8 mouse cellular contexts compared by ENCODE assay signal in genomic region chr4:129671491-129672082, GRCm38 (mm10). TPM values are rescaled to one million over a fixed set of nuclear protein-coding genes. Genes with fewer than 3 reads are reported as not detected.
DNase-seq lines count a peak whose midpoint lies in the region; ATAC-seq and TF ChIP-seq lines count a peak whose summit lies in the region.

No protein-coding gene starts in this region.

- H3K27me3 ChIP-seq in forebrain, embryonic 12.5 days = no peaks in the 10 kb centered on the region
- no peaks in the 10 kb centered on the region for H3K27me3 ChIP-seq in hindbrain, embryonic 11.5 days (ENCODE audit: control insufficient read depth, insufficient read depth, low read length)
- H3K27me3 ChIP-seq in small intestine, adult 2 months (ENCODE audit: control insufficient read depth, insufficient read depth, low read length) = no peaks in the 10 kb centered on the region

- H3K4me3 ChIP-seq in forebrain, embryonic 12.5 days (replicated peaks) = peak overlapping the region; percentile 100
- H3K4me3 ChIP-seq in hindbrain, embryonic 11.5 days (ENCODE audit: low read depth, low read length) = peak overlapping the region; percentile 98
- peak overlapping the region; percentile 77 for H3K4me3 ChIP-seq in small intestine, adult 2 months (ENCODE audit: low read depth, low read length)

- ATAC-seq in forebrain, embryonic 12.5 days (ENCODE audit: low FRiP score) = no peak
- ATAC-seq in hindbrain, embryonic 11.5 days (ENCODE audit: low FRiP score) = no peak
- peak; percentile 58 for ATAC-seq in megakaryocyte, adult 5-6 weeks (ENCODE audit: poor library complexity, severe bottlenecking)

- WGBS in forebrain, embryonic 12.5 days = 9% methylated on average over 12 of the region's 12 CpGs
- 7% methylated on average over 12 of the region's 12 CpGs for WGBS in hindbrain, embryonic 11.5 days
- WGBS in small intestine, adult 2 months = 4% methylated on average over 12 of the region's 12 CpGs

- peaks cover 15% of the 10 kb centered on the region for H3K4me1 ChIP-seq in forebrain, embryonic 12.5 days
- H3K4me1 ChIP-seq in hindbrain, embryonic 11.5 days (replicated peaks; ENCODE audit: control insufficient read depth, insufficient read depth, low read length) = no peaks in the 10 kb centered on the region
- peaks cover 6% of the 10 kb centered on the region; the same call in 1 of the 2 replicates for H3K4me1 ChIP-seq in small intestine, adult 2 months (ENCODE audit: control insufficient read depth, insufficient read depth, insufficient read length, low read length)

- peak overlapping the region; percentile 88 for H3K4me2 ChIP-seq in forebrain, embryonic 12.5 days
- H3K4me2 ChIP-seq in hindbrain, embryonic 11.5 days (replicated peaks; ENCODE audit: low read depth, low read length) = peak overlapping the region; percentile 87

- peak overlapping the region; percentile 96 for H3K9ac ChIP-seq in forebrain, embryonic 12.5 days
- H3K9ac ChIP-seq in hindbrain, embryonic 11.5 days (ENCODE audit: low read depth, low read length) = peak overlapping the region; percentile 95

- H3K27ac ChIP-seq in forebrain, embryonic 12.5 days = peak overlapping the region; percentile 95; the same call in 1 of the 2 replicates
- H3K27ac ChIP-seq in hindbrain, embryonic 11.5 days (ENCODE audit: low read depth, low read length) = peak overlapping the region; percentile 89; the same call in 1 of the 2 replicates
- H3K27ac ChIP-seq in small intestine, adult 2 months (ENCODE audit: insufficient read depth, low read depth, low read length) = peak overlapping the region; percentile 83

- no peaks in the 10 kb centered on the region for H3K9me3 ChIP-seq in forebrain, embryonic 12.5 days
- no peaks in the 10 kb centered on the region for H3K9me3 ChIP-seq in hindbrain, embryonic 11.5 days (ENCODE audit: control insufficient read depth, low read length)

- peaks cover 25% of the 10 kb centered on the region for H3K36me3 ChIP-seq in forebrain, embryonic 12.5 days (replicated peaks)
- H3K36me3 ChIP-seq in hindbrain, embryonic 11.5 days (ENCODE audit: control insufficient read depth, insufficient read depth, low read length) = 0 out of 2 replicates have a peak, but pooled peaks cover 1% of the 10 kb centered on the region
- peaks cover 7% of the 10 kb centered on the region for H3K36me3 ChIP-seq in small intestine, adult 2 months (ENCODE audit: control insufficient read depth, insufficient read depth, low read length)

- DNase-seq in ovary, postnatal 36 days (ENCODE audit: low spot score) = peak; percentile 25
- no peak for DNase-seq in ovary, adult 18-20 months (ENCODE audit: low spot score)
- peak; percentile 77 for DNase-seq in c-Kit-positive CD71-positive TER-119-negative erythroid progenitor cells, embryonic 14.5 days (ENCODE audit: low read depth)
- peak; percentile 77 for DNase-seq in hindbrain, embryonic 11.5 days (ENCODE audit: low spot score)
- peak; percentile 27 for DNase-seq in layer of hippocampus, adult 9-11 months

- peak; percentile 45; the same call in 1 of the 2 replicates for TF ChIP-seq CTCF in small intestine, adult 2 months (IDR thresholded peaks at IDR 0.05; ENCODE audit: extremely low read depth, insufficient read length, insufficient replicate concordance, low read depth, low read length)

- no peak for TF ChIP-seq POLR2A in small intestine, adult 2 months (IDR thresholded peaks at IDR 0.05; ENCODE audit: low read depth, low read length)

RNA-seq across cellular contexts. Expression of gene Kpna6, which starts 1.0 kb away (rescaled TPM):
- 13.6 and 14.9 TPM in 2 replicates for polyA plus RNA-seq in forebrain, embryonic 12.5 days (2016; fragmentation: Nextera tagmentation; extraction: Ambion mirVana)
- polyA plus RNA-seq in hindbrain, embryonic 11.5 days (2014; fragmentation: Nextera tagmentation; extraction: Ambion mirVana) = 13.9 and 15.2 TPM in 2 replicates
- total RNA-seq in megakaryocyte, adult 5-6 weeks (2015) = 17.4 and 25.4 TPM in 2 replicates
- 20.7 and 21.6 TPM in 2 replicates for total RNA-seq in megakaryocyte, adult 5-6 weeks (2017)
- polyA plus RNA-seq in small intestine, adult 2 months (2012; rRNA removed) = 8.5 and 10.9 TPM in 2 replicates

RNA-seq across cellular contexts. Expression of gene Tmem39b, which starts 25.1 kb away (rescaled TPM):
- polyA plus RNA-seq in forebrain, embryonic 12.5 days (2016; fragmentation: Nextera tagmentation; extraction: Ambion mirVana) = 18.5 and 21.9 TPM in 2 replicates
- 27.7 and 30.9 TPM in 2 replicates for polyA plus RNA-seq in hindbrain, embryonic 11.5 days (2014; fragmentation: Nextera tagmentation; extraction: Ambion mirVana)
- 11.3 and 20.2 TPM in 2 replicates for total RNA-seq in megakaryocyte, adult 5-6 weeks (2015)
- 2.6 and 10.9 TPM in 2 replicates for total RNA-seq in megakaryocyte, adult 5-6 weeks (2017)
- 11.2 and 21.4 TPM in 2 replicates for polyA plus RNA-seq in small intestine, adult 2 months (2012; rRNA removed)

RNA-seq across cellular contexts. Expression of gene Txlna, which starts 30.7 kb away (rescaled TPM):
- 97.1 and 111 TPM in 2 replicates for polyA plus RNA-seq in forebrain, embryonic 12.5 days (2016; fragmentation: Nextera tagmentation; extraction: Ambion mirVana)
- 96.3 and 101 TPM in 2 replicates for polyA plus RNA-seq in hindbrain, embryonic 11.5 days (2014; fragmentation: Nextera tagmentation; extraction: Ambion mirVana)
- 14.6 and 16.3 TPM in 2 replicates for total RNA-seq in megakaryocyte, adult 5-6 weeks (2015)
- 55.8 and 68.1 TPM in 2 replicates for total RNA-seq in megakaryocyte, adult 5-6 weeks (2017)
- 8.1 and 11.4 TPM in 2 replicates for polyA plus RNA-seq in small intestine, adult 2 months (2012; rRNA removed)

RNA-seq across cellular contexts. Expression of gene Ccdc28b, which starts 47.8 kb away (rescaled TPM):
- polyA plus RNA-seq in forebrain, embryonic 12.5 days (2016; fragmentation: Nextera tagmentation; extraction: Ambion mirVana) = 75.4 and 79.2 TPM in 2 replicates
- 77.7 and 79.6 TPM in 2 replicates for polyA plus RNA-seq in hindbrain, embryonic 11.5 days (2014; fragmentation: Nextera tagmentation; extraction: Ambion mirVana)
- total RNA-seq in megakaryocyte, adult 5-6 weeks (2015) = 49.7 and 68.6 TPM in 2 replicates
- 77.2 and 89.0 TPM in 2 replicates for total RNA-seq in megakaryocyte, adult 5-6 weeks (2017)
- polyA plus RNA-seq in small intestine, adult 2 months (2012; rRNA removed) = 5.2 and 7.2 TPM in 2 replicates

RNA-seq across cellular contexts. Expression of gene Iqcc, which starts 52.7 kb away (rescaled TPM):
- 26.5 and 27.4 TPM in 2 replicates for polyA plus RNA-seq in forebrain, embryonic 12.5 days (2016; fragmentation: Nextera tagmentation; extraction: Ambion mirVana)
- polyA plus RNA-seq in hindbrain, embryonic 11.5 days (2014; fragmentation: Nextera tagmentation; extraction: Ambion mirVana) = 25.3 and 25.7 TPM in 2 replicates
- total RNA-seq in megakaryocyte, adult 5-6 weeks (2015) = 14.3 and 16.6 TPM in 2 replicates
- total RNA-seq in megakaryocyte, adult 5-6 weeks (2017) = 6.4 and 7.4 TPM in 2 replicates
- 11.9 and 17.0 TPM in 2 replicates for polyA plus RNA-seq in small intestine, adult 2 months (2012; rRNA removed)
